Mouse (Mus musculus) limb, embryonic 11.5 days (tissue): Measurements from ENCODE around the gene Rps4x. TPM values are rescaled to one million over a fixed set of nuclear protein-coding genes. Genes with fewer than 3 reads are reported as not detected.
"Not testable (repeated sequence)": the region's sequence is repeated elsewhere in the genome, so short reads cannot be mapped to it uniquely, and the experiment has no call there.

Source experiments
- ATAC-seq: fragments of 200-750 bp; cut with Nextera tagmentation; 2 replicates; pipeline ENCODE4 v1.8.0; 2017; ENCODE audit warnings: low read depth; ENCODE audit not compliant: insufficient number of reproducible peaks, low FRiP score, low TSS enrichment
- DNase-seq: peaks from one replicate; pipeline ENCODE4 v3.0.0-alpha.2; 2015; ENCODE audit warnings: low spot score
- H3K27ac ChIP-seq: fragments of 300-500 bp; sonication (generic); replicated peaks from 2 replicates; pipeline ENCODE4 v1.5.1; 2014; ENCODE audit warnings: low read depth, mild to moderate bottlenecking, low read length
- H3K27me3 ChIP-seq: fragments of 300-500 bp; sonication (generic); 2 replicates; pipeline ENCODE4 v1.6.1; 2014; ENCODE audit warnings: mild to moderate bottlenecking, low read length, mixed read lengths; ENCODE audit not compliant: control insufficient read depth, insufficient read depth
- H3K36me3 ChIP-seq: fragments of 300-500 bp; sonication (generic); 2 replicates; pipeline ENCODE4 v1.6.1; 2014; ENCODE audit warnings: mild to moderate bottlenecking, low read length, moderate library complexity, mixed read lengths; ENCODE audit not compliant: control insufficient read depth, insufficient read depth
- H3K4me1 ChIP-seq: fragments of 300-500 bp; sonication (generic); 2 replicates; pipeline ENCODE4 v1.6.1; 2014; ENCODE audit warnings: low read length, mixed read lengths; ENCODE audit not compliant: control insufficient read depth, insufficient read depth
- H3K4me2 ChIP-seq: fragments of 300-500 bp; sonication (generic); 2 replicates; pipeline ENCODE4 v1.6.1; 2014; ENCODE audit warnings: low read depth, mild to moderate bottlenecking, moderate library complexity; ENCODE audit not compliant: severe bottlenecking
- H3K4me3 ChIP-seq: fragments of 300-500 bp; sonication (generic); 2 replicates; pipeline ENCODE4 v1.5.1; 2014; ENCODE audit warnings: low read depth, low read length
- H3K9ac ChIP-seq: fragments of 300-500 bp; sonication (generic); 2 replicates; pipeline ENCODE4 v1.6.1; 2014; ENCODE audit warnings: mild to moderate bottlenecking, low read length
- H3K9me3 ChIP-seq: fragments of 300-500 bp; sonication (generic); 2 replicates; pipeline ENCODE4 v1.6.1; 2016; ENCODE audit warnings: low read length; ENCODE audit not compliant: control insufficient read depth
- WGBS: fragments of 180-500 bp; shearing (Covaris S2); extraction: QIAGEN DNeasy Blood & Tissue Kit; methylation state at CpG from one replicate; pipeline ENCODE4 v1.1.7; 2014; 5-methylcytosine and 5-hydroxymethylcytosine counted together
- polyA plus RNA-seq: library from polyadenylated mRNA; unstranded; fragments of >200 nt; fragmentation: Nextera tagmentation; extraction: Ambion mirVana; gene quantifications from 2 replicates; pipeline ENCODE4 v1.2.1, GENCODE M21; 2014

The Rps4x gene
- polyA plus RNA-seq: 756 and 777 TPM in 2 replicates

DNA sequence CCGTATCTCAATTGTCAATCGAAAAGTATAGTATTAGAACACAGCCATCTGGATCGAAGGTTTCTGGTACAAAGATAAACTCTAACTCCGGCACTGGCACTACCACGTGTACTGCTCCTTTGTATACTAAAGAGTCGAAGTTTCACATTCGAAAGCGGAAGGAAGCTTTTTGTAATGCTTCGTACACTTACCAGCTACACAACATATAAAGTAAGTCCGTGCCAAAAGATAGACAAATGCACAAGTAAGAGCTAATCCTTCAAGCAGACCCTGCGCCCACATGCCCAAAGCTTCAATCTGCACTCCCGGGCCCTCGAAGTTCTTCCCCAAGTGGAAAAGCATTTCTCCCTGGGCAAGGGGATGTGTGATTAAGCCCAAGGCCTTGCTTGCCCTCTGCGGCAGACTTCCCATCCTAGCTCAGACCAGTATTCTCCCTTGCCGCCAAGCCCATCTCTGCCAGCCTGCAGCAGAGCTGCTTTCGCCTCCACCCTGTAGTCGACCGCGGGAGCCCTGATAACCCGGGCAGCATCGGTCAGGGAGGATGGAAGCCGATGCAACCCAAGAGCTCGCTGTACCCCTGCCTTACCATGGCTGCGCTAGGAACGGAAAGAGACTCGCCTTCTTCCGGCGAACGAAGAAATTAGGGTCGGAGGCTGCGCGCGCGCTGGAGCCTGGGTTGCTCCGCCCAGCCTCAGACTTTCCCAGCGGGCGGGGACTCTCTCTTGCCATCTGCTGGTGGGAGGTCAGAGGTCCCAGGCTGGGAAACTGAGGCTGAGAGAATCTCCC lies at the start of gene Rps4x:
Gene Rps4x (minus strand): TSS at position 683 of the 786 bp plus-strand sequence.
- Histone ChIP-seq H3K36me3 (peaks cover 4% of the 10 kb centered on the region; the same call in 1 of the 2 replicates), H3K4me3 (peak within 1 kb of the TSS; percentile 49), H3K27ac (peak within 1 kb of the TSS; percentile 68; the same call in 1 of the 2 replicates), H3K4me1 (no peaks in the 10 kb centered on the region), H3K27me3 (peaks cover 3% of the 10 kb centered on the region; the same call in 1 of the 2 replicates), H3K4me2 (peak within 1 kb of the TSS; percentile 56), H3K9me3 (no peaks in the 10 kb centered on the region), H3K9ac (peak within 1 kb of the TSS; percentile 80)
- ATAC-seq: peak; percentile 92
- WGBS: 21% methylated on average over 37 of the region's 37 CpGs
- peak; percentile 84 for DNase-seq

DNA sequence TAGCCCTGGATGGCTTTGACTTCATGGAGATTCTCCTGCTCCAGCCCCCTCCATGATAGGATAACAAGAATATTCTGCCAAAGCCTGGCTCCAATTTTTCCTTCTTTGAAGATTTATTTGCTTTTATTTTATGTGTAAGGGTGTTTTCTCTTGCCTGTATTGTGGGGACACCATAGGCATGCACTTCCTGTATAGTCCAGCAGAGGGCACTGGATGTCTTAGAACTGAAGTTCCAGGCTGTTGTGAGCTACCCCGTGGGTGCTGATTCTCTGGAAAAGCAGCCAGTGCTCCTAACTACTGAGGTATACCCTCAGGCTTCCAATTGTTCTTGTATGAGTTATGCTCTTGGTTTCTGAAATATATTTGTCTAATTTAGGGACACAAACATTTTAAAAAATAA lies 29.9 kb upstream of the Rps4x start:
- Histone ChIP-seq H3K27me3 (no peaks in the 10 kb centered on the region), H3K4me2 (no peak overlapping the region), H3K9ac (no peak overlapping the region), H3K27ac (no peak overlapping the region), H3K9me3 (no peaks in the 10 kb centered on the region), H3K36me3 (no peaks in the 10 kb centered on the region), H3K4me3 (no peak overlapping the region), H3K4me1 (no peaks in the 10 kb centered on the region)
- peak; percentile 60 for DNase-seq
- WGBS: 32% methylated on average over 1 of the region's 1 CpGs
- no peak for ATAC-seq

DNA sequence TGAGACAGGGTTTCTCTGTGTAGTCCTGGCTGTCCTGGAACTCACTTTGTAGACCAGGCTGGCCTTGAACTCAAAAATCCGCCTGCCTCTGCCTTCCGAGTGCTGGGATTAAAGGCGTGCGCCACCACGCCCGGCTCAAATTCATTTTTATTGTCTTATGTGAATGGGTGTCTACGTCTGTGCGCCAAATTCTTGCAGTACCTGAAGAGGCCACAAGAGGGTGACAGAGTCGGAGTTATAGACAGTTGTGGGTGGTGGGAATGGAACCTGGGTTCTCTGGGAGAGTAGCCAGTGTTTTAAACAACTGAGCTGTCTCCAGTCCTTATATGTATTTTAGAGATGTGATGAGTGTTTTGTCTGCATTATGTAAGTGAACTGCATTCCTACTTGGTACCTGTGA lies 26.2 kb upstream of the Rps4x start:
- H3K9ac ChIP-seq, H3K36me3 ChIP-seq, H3K27ac ChIP-seq, ATAC-seq, H3K4me3 ChIP-seq, H3K9me3 ChIP-seq, H3K4me1 ChIP-seq, H3K4me2 ChIP-seq, H3K27me3 ChIP-seq: not testable (repeated sequence)
- DNase-seq: peak; percentile 59
- 46% methylated on average over 9 of the region's 9 CpGs for WGBS

DNA sequence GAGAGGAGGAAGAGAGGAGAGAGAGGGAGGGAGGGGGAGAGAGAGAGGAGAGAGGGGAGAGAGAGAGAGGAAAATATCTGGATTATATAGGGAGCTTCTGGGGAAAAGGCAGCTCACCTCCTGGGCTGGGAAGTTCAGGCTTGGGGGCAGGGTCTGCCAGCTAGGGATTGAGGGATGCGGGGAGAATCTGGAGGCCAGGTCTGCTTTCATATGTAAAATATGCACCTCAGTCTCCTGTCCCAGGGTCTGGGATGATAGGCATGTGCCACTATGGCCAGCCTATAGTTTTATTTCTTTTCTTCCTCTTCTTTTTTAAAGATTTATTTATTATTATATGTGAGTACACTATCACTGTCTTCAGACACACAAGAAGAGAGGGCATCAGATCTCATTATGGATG lies 1.6 kb upstream of the Rps4x start:
- no peaks in the 10 kb centered on the region for H3K9me3 ChIP-seq
- H3K4me2 ChIP-seq: no peak overlapping the region
- peaks cover 3% of the 10 kb centered on the region; the same call in 1 of the 2 replicates for H3K27me3 ChIP-seq
- 50% methylated on average over 1 of the region's 1 CpGs for WGBS
- ATAC-seq (no peak), DNase-seq (no peak)
- H3K27ac ChIP-seq: no peak overlapping the region
- no peaks in the 10 kb centered on the region; the same call in 1 of the 2 replicates for H3K36me3 ChIP-seq
- no peak overlapping the region for H3K9ac ChIP-seq
- H3K4me1 ChIP-seq: no peaks in the 10 kb centered on the region
- no peak overlapping the region for H3K4me3 ChIP-seq

DNA sequence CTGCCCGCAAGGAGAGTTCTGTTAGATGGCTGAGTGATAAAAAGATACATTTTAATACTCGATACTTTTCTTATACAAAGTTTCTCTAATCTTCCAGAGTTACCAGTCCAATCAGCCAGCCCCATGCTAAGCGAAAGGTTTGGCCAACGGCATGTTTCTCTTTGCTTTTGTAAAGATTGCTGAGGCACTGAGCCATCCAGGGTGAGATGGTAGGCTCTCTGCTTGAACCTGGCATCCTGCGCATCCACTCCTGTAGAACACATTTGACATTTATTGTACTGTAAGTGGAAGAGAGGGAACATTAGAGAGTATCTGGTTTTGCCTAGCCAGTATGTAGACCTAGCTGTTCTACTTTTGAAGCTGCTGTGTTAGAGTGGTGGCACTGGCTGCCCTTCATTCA lies 387 bp upstream of the Rps4x start:
- Histone ChIP-seq H3K9ac (no peak overlapping the region), H3K36me3 (peaks cover 3% of the 10 kb centered on the region; the same call in 1 of the 2 replicates), H3K4me2 (no peak overlapping the region), H3K27ac (no peak overlapping the region), H3K9me3 (no peaks in the 10 kb centered on the region), H3K4me1 (no peaks in the 10 kb centered on the region), H3K4me3 (no peak overlapping the region), H3K27me3 (peaks cover 3% of the 10 kb centered on the region; the same call in 1 of the 2 replicates)
- no peak for DNase-seq
- ATAC-seq: no peak
- WGBS: 48% methylated on average over 5 of the region's 5 CpGs

DNA sequence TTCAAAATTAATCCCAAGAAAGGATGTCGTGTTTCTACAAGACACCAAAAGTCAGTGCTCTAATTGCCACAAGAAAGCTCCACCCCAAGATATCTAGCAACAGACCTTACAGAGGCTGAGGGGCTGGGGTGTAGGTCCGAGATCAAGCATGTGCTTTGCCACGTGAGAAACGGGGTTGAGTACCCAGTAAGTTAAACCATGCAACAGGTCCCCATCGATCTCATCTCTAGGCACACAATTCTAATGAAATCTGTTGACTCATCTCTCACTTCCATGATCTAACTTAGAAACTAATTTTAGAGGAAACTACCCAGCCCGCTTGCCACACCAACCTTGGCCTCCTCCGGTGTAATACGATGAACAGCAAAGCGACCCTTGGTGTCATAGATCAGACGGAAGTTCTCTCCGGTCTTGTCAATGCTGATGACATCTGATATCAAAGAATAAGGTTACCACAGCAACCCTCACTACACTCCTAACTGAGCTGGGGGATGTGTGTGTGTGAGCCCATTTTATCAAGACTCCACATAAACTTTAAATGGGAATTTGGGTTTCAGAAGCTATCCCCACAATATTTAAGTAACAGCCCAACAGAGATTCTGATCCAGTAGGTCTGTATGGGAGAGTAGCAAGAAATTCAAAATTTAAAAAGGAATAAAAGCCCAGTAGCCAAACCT lies 2.0 kb downstream of the Rps4x start:
- 47% methylated on average over 11 of the region's 11 CpGs for WGBS
- H3K4me1 ChIP-seq: no peaks in the 10 kb centered on the region

DNA sequence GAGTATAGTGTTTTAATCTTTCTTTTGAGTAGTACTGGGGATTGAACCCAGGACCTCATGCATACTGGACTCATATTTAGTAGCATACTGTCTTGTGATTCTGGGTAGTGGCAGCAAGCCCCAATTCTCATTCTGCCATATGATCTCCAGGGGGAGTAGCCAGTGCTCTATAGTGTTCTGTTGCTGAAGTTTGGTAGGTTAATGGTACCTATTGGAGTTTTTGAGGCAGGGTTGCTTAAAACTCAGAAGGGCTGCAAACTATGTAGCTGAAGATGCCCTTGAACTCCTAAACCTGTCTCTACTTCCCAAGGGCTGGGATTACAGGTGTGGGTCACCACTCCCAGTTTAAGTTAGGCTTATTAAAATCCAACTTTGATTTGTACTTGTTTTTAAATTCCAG lies 6.6 kb downstream of the Rps4x start:
- H3K9ac ChIP-seq: no peak overlapping the region
- H3K4me3 ChIP-seq: no peak overlapping the region
- H3K9me3 ChIP-seq: no peaks in the 10 kb centered on the region
- H3K4me2 ChIP-seq: no peak overlapping the region
- H3K36me3 ChIP-seq: peaks cover 5% of the 10 kb centered on the region; the same call in 1 of the 2 replicates
- H3K27ac ChIP-seq: no peak overlapping the region
- no peaks in the 10 kb centered on the region for H3K4me1 ChIP-seq
- DNase-seq (no peak), ATAC-seq (no peak)
- peaks cover 5% of the 10 kb centered on the region; the same call in 1 of the 2 replicates for H3K27me3 ChIP-seq

More for the DNA sequence above, 2.0 kb downstream of the Rps4x start:
- H3K27me3 ChIP-seq: 0 out of 2 replicates have a peak, but pooled peaks cover 2% of the 10 kb centered on the region
- no peak overlapping the region for H3K27ac ChIP-seq
- peak overlapping the region; percentile 56 for H3K4me2 ChIP-seq
- H3K4me3 ChIP-seq: peak overlapping the region; percentile 49
- no peak overlapping the region; the same call in 1 of the 2 replicates for H3K9ac ChIP-seq
- no peaks in the 10 kb centered on the region for H3K9me3 ChIP-seq
- no peak for ATAC-seq
- H3K36me3 ChIP-seq: peaks cover 5% of the 10 kb centered on the region; the same call in 1 of the 2 replicates
- DNase-seq: no peak

DNA sequence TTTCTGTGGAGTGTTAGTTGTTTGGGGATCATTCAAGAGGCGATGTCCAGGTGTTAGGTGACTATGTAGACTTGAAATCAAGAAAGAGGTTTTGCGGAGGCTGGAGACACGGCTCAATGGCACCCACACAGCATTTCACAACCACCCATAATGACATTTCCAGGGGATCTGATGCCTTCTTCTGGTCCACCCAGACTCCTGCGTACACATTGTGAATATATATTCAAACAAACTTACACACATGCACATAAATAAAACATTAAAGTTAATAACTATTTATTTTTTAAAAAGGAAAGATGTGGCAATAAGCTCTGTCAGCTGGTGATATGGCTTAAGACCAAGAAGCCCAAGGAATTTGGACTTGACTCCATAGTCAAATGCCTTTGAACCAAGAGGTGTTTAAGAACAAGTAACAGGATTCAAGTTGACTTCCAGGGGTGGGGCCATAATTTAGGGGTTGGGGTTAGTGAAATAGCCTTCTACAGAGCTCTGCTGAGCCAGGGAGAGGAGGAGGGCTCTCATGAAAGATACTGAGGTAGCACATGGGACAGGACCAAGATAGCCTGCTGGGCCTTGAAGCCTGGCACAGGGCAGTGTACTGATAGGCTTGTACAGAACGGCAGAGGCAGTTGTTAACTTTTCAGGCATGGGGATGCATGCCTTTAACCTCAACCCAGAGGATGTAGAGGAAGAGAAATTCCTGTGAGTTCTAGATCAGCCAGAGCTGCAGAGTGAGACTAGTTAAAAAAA lies 13.5 kb downstream of the Rps4x start:
- WGBS: 91% methylated on average over 5 of the region's 5 CpGs
- no peak overlapping the region for H3K4me2 ChIP-seq

More for the DNA sequence above, 13.5 kb downstream of the Rps4x start:
- Histone ChIP-seq H3K27ac (no peak overlapping the region), H3K36me3 (no peaks in the 10 kb centered on the region), H3K4me1 (no peaks in the 10 kb centered on the region), H3K27me3 (peaks cover 3% of the 10 kb centered on the region; the same call in 1 of the 2 replicates), H3K9ac (no peak overlapping the region), H3K4me3 (no peak overlapping the region), H3K9me3 (no peaks in the 10 kb centered on the region)
- ATAC-seq (no peak), DNase-seq (no peak)
